Mouse (Mus musculus) inflammation-experienced regulatory T-cells (primary cell): ENCODE data around the gene Btnl10. TPM values are rescaled to one million over a fixed set of nuclear protein-coding genes. Genes with fewer than 3 reads are reported as not detected.

ENCODE experiments used
- polyA plus RNA-seq, 2 experiments: library from polyadenylated mRNA; unstranded; fragments of 100-300 nt; shearing (Covaris generic); gene quantifications; one replicate each; pipeline ENCODE4 v1.2.1; 2017

The Btnl10 gene
- polyA plus RNA-seq, result under 1 TPM; 0.04 to 0.98 TPM

GRCm38 (mm10) chr11:58917745-58918366, at the start of gene Btnl10:
Btnl10 (plus strand) TSS chr11:58917908.

GRCm38 (mm10) chr11:58903511-58904409, 13.9 kb upstream of the Btnl10 start, which contains the start of gene Zfp39:
Zfp39 (minus strand) TSS chr11:58904225.

GRCm38 (mm10) chr11:58938322-58939087, 20.8 kb downstream of the Btnl10 start, which contains the start of gene Rnf187:
Rnf187 (minus strand) TSS chr11:58938916.

GRCm38 (mm10) chr11:58948542-58949479, 31.1 kb downstream of the Btnl10 start, which contains the start of gene Hist3h2ba:
Hist3h2ba (plus strand) TSS chr11:58948920.

GRCm38 (mm10) chr11:58954420-58955142, 36.9 kb downstream of the Btnl10 start, which contains the start of the genes Hist3h2a and Trim17:
Hist3h2a (plus strand) TSS chr11:58954685.
Trim17 (plus strand) TSS chr11:58954685.

Other genes starting within 250 kb of the Btnl10 start
- gene Olfr320, start 236.8 kb upstream of the Btnl10 start, polyA plus RNA-seq, result under 1 TPM in 1 of 2 experiments, not detected in 1; 0.48 TPM
- gene Olfr319, start 218.7 kb upstream of the Btnl10 start, polyA plus RNA-seq, result under 1 TPM in 1 of 2 experiments, not detected in 1; 0.10 TPM
- gene Olfr318, start 193.9 kb upstream of the Btnl10 start, polyA plus RNA-seq, result under 1 TPM; 0.07 to 0.40 TPM
- not detected for gene Olfr317, start 178.7 kb upstream of the Btnl10 start, polyA plus RNA-seq
- gene Olfr316, start 165.2 kb upstream of the Btnl10 start, polyA plus RNA-seq, result not detected
- gene Olfr315, start 144.7 kb upstream of the Btnl10 start, polyA plus RNA-seq, result not detected
- under 1 TPM in 1 of 2 experiments, not detected in 1; 0.39 TPM for gene Olfr314, start 135.0 kb upstream of the Btnl10 start, polyA plus RNA-seq
- not detected for gene Fam183b, start 115.9 kb upstream of the Btnl10 start, polyA plus RNA-seq
- gene Olfr313, start 102.9 kb upstream of the Btnl10 start, polyA plus RNA-seq, result not detected
- gene Olfr312, start 88.7 kb upstream of the Btnl10 start, polyA plus RNA-seq, result under 1 TPM in 1 of 2 experiments, not detected in 1; 0.10 TPM
- gene Olfr311, start 78.7 kb upstream of the Btnl10 start, polyA plus RNA-seq, result under 1 TPM; 0.12 to 0.17 TPM
- 10 to 100 TPM in 1 of 2 experiments, 1 to 10 TPM in 1; 7.6 to 12.7 TPM for gene Gm12258, start 70.8 kb upstream of the Btnl10 start, polyA plus RNA-seq
- 10 to 100 TPM in 1 of 2 experiments, 1 to 10 TPM in 1; 6.5 to 10.4 TPM for gene 2810021J22Rik, start 50.7 kb upstream of the Btnl10 start, polyA plus RNA-seq
- gene Zfp39, start 13.7 kb upstream of the Btnl10 start, polyA plus RNA-seq, result 10 to 100 TPM; 10.1 to 11.1 TPM
- 100 to 1,000 TPM; 265 to 350 TPM for gene Rnf187, start 21.0 kb downstream of the Btnl10 start, polyA plus RNA-seq
- gene Hist3h2ba, start 31.0 kb downstream of the Btnl10 start, polyA plus RNA-seq, result 10 to 100 TPM; 19.5 to 31.1 TPM
- gene Hist3h2a, start 36.8 kb downstream of the Btnl10 start, polyA plus RNA-seq, result 10 to 100 TPM; 17.6 to 36.4 TPM
- 1 to 10 TPM in 1 of 2 experiments, under 1 TPM in 1; 0.16 to 2.8 TPM for gene Trim17, start 36.8 kb downstream of the Btnl10 start, polyA plus RNA-seq
- 10 to 100 TPM; 46.7 to 64.0 TPM for gene Trim11, start 60.2 kb downstream of the Btnl10 start, polyA plus RNA-seq
- under 1 TPM; 0.04 to 0.36 TPM for gene Obscn, start 218.5 kb downstream of the Btnl10 start, polyA plus RNA-seq
- 10 to 100 TPM in 1 of 2 experiments, 1 to 10 TPM in 1; 5.9 to 12.6 TPM for gene Iba57, start 245.8 kb downstream of the Btnl10 start, polyA plus RNA-seq